Mouse (Mus musculus) hematopoietic stem cell, adult 5-6 weeks (primary cell): ENCODE measurements around the gene Grk4. TPM values are rescaled to one million over a fixed set of nuclear protein-coding genes. Genes with fewer than 3 reads are reported as not detected.
A peak's percentile ranks its signal among the peaks of the same experiment; 100 is the strongest.
"Not testable (repeated sequence)": the region's sequence is repeated elsewhere in the genome, so short reads cannot be mapped to it uniquely, and the experiment has no call there.

Experiments
- ATAC-seq, 2 experiments: fragments of 125-278 bp in 1 of 2; replicated peaks in 1 of 2; 2 replicates each; pipeline ENCODE4 v1.8.0; 2016 to 2017; ENCODE audit warnings: inconsistent platforms in 2 of 2, mild to moderate bottlenecking in 2 of 2, moderate number of reproducible peaks in 2 of 2, low read depth in 1 of 2, moderate TSS enrichment in 1 of 2; ENCODE audit not compliant: low FRiP score in 2 of 2, poor library complexity in 2 of 2, severe bottlenecking in 2 of 2, insufficient read depth in 1 of 2, low TSS enrichment in 1 of 2
- total RNA-seq: library from RNA; stranded (forward); fragments of 172-1452, 232-1000 nt; gene quantifications from 2 replicates; pipeline ENCODE4 v1.2.3, GENCODE M21; 2017

Grk4 gene
- total RNA-seq, 1 experiment from 2014 or later: 0.84 TPM

- no peak for ATAC-seq
These were observed 10.1 kb downstream of the Grk4 start for GRCm38 (mm10) chr5:34670280-34670679.

DNA sequence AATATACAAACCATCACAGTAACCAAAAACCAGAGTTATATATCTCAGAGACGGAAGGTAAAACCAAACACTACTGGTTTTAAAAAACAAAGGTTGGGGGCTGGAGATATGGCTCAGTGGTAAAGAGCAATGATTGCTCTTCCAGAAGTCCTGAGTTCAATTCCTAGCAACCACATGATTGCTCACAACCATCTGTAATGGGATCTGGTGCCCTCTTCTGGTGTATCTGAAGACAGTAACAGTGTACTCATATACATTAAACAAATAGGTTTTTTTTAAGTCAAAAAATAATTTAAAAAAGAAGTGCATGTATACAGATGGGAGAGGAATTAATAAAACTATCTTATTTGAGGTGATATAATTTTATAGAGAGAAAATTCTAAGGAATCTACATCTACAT, 29.7 kb downstream of the Grk4 start:
- no peak for ATAC-seq

DNA sequence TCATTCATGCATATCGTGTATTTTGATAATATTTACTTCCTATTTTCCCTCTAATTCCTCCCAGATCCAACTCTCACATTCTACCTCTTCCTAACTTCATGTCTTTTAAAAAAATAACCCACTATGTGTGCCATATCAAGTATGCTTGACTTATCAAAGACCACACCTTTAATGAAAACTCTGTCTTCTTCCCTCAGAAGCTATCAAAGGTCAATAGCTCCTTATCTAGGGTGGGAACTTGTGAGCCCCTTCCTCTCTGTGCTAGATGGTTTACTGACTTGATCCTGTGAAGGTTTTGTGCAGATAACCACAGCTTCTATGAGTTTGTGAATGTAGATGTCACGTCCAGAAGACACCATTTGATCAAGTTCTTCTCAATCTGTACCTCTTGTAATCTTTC, 32.6 kb downstream of the Grk4 start:
- no peak for ATAC-seq

GRCm38 (mm10) chr5:34695521-34695920, 35.3 kb downstream of the Grk4 start:
- peak in 1 of 2 experiments; percentile 80; a peak in 2 of 4 replicates for ATAC-seq

DNA sequence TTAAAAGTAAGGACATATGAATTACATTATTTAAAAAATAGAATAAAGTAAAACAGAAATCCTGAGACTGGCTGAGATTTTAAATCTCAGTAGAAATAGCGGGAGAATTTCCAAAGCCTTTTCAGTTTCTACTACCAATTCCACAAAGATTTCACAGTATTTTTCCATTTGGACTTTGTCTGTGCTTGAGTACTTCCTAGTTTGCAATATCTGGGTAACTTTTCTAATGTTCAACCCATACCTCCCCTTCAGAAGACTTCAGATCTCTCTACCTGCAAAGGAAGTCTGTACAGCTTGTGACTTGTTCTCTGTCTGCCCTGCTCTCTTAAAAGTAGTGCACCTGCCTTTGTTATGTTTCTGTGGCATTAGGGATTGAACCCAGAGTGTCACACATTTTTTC, 48.3 kb downstream of the Grk4 start:
- ATAC-seq: no peak

DNA sequence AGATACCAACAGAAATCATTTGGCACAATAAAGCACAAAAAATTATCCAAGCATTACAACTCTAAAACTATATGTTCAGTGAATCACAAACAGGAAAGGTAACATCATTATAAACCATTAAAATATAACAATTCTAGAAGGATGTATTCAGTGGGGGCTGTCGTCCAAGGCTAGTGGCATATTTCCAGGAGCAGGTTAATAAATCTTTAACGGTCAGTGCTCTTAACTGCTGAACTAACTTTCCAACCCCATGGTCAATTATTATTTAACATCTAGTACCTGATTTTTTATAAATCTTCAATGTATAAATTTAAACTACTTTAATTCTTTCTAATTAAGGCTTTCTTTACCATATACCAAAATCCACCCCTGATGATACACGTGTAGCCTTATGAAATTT, 54.2 kb downstream of the Grk4 start:
- ATAC-seq: not testable (repeated sequence)

DNA sequence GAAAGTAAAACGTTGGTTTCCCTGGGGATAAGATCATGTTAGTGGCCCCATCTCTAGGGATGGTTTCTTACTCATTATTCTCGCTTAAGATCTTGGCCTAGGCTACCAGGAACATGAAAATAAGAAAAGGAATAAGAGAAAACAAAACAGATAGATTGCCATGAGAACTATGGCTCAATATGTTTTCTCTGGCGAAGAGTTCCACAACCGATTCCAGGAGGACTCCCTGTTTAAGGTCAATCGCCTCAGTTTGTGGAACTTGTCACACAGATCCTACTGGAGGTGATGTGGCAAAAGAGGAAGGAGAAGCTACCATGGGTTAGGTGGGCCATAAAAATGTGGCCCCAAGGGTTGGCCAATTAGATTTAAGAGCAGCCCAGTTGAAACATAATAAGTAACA, 54.6 kb downstream of the Grk4 start:
- ATAC-seq: no peak

GRCm38 (mm10) chr5:34729141-34729540, 69.0 kb downstream of the Grk4 start:
- ATAC-seq: no peak

GRCm38 (mm10) chr5:34730255-34730654, 70.1 kb downstream of the Grk4 start:
- ATAC-seq: no peak

GRCm38 (mm10) chr5:34751477-34751876, 91.3 kb downstream of the Grk4 start:
- ATAC-seq: no peak

DNA sequence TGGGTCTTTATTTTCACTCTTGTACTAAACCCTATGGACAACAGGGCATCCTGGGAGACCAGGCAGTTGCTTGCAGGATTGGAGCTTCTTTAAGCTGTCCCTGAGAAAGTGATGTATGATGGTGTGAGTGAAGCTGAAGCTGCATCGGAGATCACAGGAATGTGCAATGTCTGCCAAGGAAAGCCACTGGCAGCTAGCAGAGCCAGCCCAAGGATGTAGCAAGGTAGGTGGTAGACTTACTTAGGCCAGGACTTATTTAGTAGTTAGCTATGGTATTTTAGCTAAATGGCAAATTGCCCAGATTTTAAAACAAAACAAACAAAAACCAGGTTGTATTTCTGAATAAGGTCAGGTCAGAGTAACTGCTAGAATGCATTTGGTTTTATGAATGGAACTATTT, 98.6 kb downstream of the Grk4 start:
- ATAC-seq: no peak

GRCm38 (mm10) chr5:34760850-34761508, 100.8 kb downstream of the Grk4 start:
- ATAC-seq: peak in 1 of 2 experiments; percentile 4; a peak in 1 of 4 replicates

DNA sequence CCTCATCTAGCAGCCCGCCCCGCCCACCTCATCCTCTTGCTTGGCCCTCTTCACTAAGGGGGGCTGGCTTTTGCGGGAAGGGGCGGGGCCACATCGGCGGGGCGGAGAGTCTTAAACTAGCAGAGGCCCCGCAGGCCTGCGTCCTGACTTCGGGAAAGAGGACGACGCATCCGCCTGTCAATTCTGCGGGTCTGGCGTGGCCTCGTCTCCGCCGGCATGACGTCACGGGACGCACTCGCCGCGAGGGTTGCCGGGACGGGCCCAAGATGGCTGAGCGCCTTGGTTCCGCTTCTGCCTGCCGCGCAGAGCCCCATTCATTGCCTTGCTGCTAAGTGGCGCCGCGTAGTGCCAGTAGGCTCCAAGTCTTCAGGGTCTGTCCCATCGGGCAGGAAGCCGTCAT, 101.3 kb downstream of the Grk4 start, which contains the start of gene Htt:
Gene Htt, plus strand, starts transcription at position 232 of the 400 bp plus-strand sequence.
- ATAC-seq: peak; percentile 95 to 97

- peak in 1 of 2 experiments; percentile 23; a peak in 2 of 4 replicates for ATAC-seq
These were observed 101.9 kb downstream of the Grk4 start for GRCm38 (mm10) chr5:34761934-34762611.

DNA sequence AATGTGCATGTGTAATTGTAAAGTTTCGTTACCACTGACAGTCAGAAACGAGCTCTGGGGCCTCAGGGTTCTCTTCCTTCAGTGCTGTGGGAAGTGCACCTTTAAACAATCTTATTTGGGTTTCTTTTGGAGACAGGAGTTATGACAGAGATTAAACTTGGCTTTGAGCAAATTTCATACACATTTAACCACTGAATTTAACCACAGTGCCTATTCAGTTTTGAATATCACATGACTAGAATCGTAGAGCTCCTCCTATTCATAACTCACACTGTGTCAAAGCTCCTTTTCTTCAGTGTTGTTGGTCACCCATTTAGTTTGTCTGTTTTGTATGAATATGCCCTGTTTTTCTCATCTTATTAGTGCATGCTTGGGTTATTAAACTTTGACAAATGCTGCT, 111.6 kb downstream of the Grk4 start:
- ATAC-seq: peak in 1 of 2 experiments; percentile 21; a peak in 1 of 4 replicates

- no peak for ATAC-seq
These were observed 112.6 kb downstream of the Grk4 start for GRCm38 (mm10) chr5:34772696-34773245.

- 0 out of 4 replicates have a peak, but pooled peaks have one; percentile 12 to 29 for ATAC-seq
These were observed 113.2 kb downstream of the Grk4 start for GRCm38 (mm10) chr5:34773392-34773791.

DNA sequence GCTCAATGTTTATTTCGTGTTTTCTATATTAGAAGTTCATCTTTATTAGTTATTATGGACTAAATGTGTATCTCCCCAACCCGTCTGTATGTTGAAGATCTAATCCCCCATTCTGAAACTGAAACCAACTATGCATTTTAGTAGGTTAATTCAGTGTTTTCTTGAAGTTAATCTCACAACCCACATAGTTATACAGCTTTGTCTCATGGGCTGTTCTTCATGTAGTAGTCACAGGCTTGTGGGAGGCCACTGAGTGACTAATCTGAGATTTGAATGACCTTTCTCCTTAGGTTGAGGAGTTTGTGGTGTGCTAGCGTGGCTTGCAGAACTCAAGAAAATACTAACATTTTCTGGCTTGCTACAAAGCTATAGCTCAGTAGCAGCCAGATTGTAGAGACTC, 124.8 kb downstream of the Grk4 start:
- ATAC-seq: no peak
